Mouse (Mus musculus) ES-E14 (cell line): Measurements from ENCODE around the gene Bach2.

ENCODE experiments used
- CHD2 ChIP-seq: IDR thresholded peaks from 2 replicates; pipeline ENCODE4 v1.6.1; 2014; ENCODE audit warnings: mild to moderate bottlenecking, low read depth, low read length, inconsistent platforms
- HCFC1 ChIP-seq: IDR thresholded peaks from 2 replicates; pipeline ENCODE4 v1.6.1; 2012; ENCODE audit warnings: low read length, inconsistent platforms, borderline replicate concordance; ENCODE audit not compliant: insufficient read depth
- ZNF384 ChIP-seq: IDR thresholded peaks from 2 replicates; pipeline ENCODE4 v1.6.1; 2012; ENCODE audit warnings: low read depth, low read length, inconsistent platforms

- TF ChIP-seq HCFC1 = no peak
- no peak for TF ChIP-seq CHD2
- TF ChIP-seq ZNF384 = no peak
These were observed 87.0 kb downstream of the Bach2 start for GRCm38 (mm10) chr4:32325596-32325995.
